Mouse (Mus musculus) heart, postnatal 0 days (tissue): ENCODE measurements around the gene Ptgfr.

Experiments
- CTCF ChIP-seq: IDR thresholded peaks from 2 replicates; pipeline ENCODE4 v1.5.1; 2016; ENCODE audit warnings: antibody characterized with exemption, control low read depth, low read depth
- EP300 ChIP-seq: IDR thresholded peaks from 2 replicates; pipeline ENCODE4 v1.6.1; 2016; ENCODE audit warnings: antibody characterized with exemption, low read depth

- no peak for TF ChIP-seq CTCF
- no peak for TF ChIP-seq EP300
These were observed 88.9 kb downstream of the Ptgfr start for GRCm38 (mm10) chr3:151748514-151748913.
